Mouse (Mus musculus): ENCODE measurements at regions not wholly inside any gene's neighbourhood (a gene's known extent, or its start where the extent isn't known, plus 50 kb on each side); places are given as distances from the start of the nearest gene placed in this dataset.

DNA sequence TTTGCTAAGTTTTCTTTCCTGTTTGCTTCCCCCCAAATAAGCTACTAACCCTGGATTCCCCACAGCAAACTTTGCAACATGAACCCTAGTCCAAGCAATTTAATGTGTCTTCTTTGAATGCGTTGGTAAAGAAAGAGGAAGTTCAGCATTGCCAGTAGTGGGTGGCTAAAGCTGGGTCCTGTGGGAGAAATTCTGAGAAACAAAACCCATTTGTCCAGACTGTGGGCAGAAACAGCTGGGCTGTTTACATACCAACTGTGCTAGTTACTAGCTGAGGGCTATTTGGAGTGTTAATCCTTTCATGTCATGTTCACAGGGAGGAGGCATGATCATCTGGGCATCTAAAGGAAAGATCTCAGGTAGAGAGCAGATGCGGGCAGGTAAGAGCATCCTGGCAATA lies 51.8 kb upstream of the 1190002N15Rik start:
- no peak for ATAC-seq
- H3K9ac ChIP-seq (ENCODE audit: low read depth, low read length): no peak overlapping the region
- WGBS: 90% methylated on average over 2 of the region's 2 CpGs
- H3K9me3 ChIP-seq (ENCODE audit: control insufficient read depth): no peaks in the 10 kb centered on the region
- no peaks in the 10 kb centered on the region for H3K27me3 ChIP-seq (replicated peaks; ENCODE audit: control insufficient read depth, insufficient read depth, low read length)
- no peaks in the 10 kb centered on the region for H3K4me1 ChIP-seq (replicated peaks; ENCODE audit: control insufficient read depth, insufficient read depth, low read length)
- H3K4me3 ChIP-seq (ENCODE audit: low read depth, low read length): no peak overlapping the region
- H3K27ac ChIP-seq (ENCODE audit: low read depth, low read length): no peak overlapping the region
- H3K36me3 ChIP-seq (ENCODE audit: control insufficient read depth, insufficient read depth): no peaks in the 10 kb centered on the region
- no peak for TF ChIP-seq CTCF (IDR thresholded peaks at IDR 0.05; ENCODE audit: low read depth)
- H3K4me2 ChIP-seq (replicated peaks; ENCODE audit: low read depth): no peak overlapping the region

DNA sequence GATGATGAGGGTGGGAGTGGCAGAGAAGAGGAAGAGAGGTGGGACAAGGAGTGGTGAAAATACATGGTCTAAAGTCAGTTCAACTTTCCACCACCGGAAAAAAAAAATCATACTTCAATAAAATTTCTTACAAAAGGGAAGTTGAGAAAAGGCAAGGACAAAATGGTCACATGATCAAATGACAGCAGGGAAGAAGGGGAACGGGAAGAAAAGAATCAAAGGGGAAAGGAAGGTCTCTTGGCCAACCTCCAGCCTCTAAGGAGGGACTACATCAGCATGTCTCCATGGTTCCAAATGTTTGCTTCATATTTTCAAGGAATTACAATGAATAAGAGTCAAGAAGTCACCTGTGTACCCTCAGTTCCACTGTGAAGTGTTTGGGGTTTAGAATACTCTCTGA lies 64.7 kb upstream of the Slc9a9 start:
- Histone ChIP-seq H3K9ac (ENCODE audit: low read depth, low read length) (no peak overlapping the region), H3K9me3 (ENCODE audit: control insufficient read depth) (no peaks in the 10 kb centered on the region), H3K4me2 (replicated peaks; ENCODE audit: low read depth) (no peak overlapping the region), H3K4me3 (ENCODE audit: low read depth, low read length) (no peak overlapping the region), H3K27me3 (replicated peaks; ENCODE audit: control insufficient read depth, insufficient read depth, low read length) (no peaks in the 10 kb centered on the region), H3K4me1 (replicated peaks; ENCODE audit: control insufficient read depth, insufficient read depth, low read length) (no peaks in the 10 kb centered on the region), H3K36me3 (ENCODE audit: control insufficient read depth, insufficient read depth) (no peaks in the 10 kb centered on the region), H3K27ac (ENCODE audit: low read depth, low read length) (no peak overlapping the region)
- no peak for TF ChIP-seq CTCF (IDR thresholded peaks at IDR 0.05; ENCODE audit: low read depth)
- 83% methylated on average over 2 of the region's 2 CpGs for WGBS
- no peak for ATAC-seq

DNA sequence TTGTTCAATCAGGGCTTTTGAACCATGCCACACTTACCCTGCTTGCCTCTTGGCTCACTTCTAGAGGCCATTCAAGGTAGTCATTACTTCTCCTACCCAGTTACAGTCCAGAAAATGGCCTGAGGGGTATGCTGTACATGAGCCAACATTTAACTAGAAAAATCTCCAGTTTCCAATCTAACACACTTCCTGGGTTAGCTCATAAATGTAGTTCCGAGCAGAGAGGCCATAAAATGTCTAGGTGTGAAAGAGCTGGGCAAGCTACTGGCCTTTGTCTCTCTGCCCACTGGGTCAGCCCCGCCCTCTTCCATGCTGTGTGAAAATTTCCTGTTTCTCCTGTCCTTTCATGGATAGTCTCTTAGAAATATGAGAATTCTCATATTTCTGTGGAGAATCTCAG lies 63.3 kb upstream of the Slc9a9 start:
- no peak for TF ChIP-seq CTCF (IDR thresholded peaks at IDR 0.05; ENCODE audit: low read depth)
- no peak overlapping the region for H3K27ac ChIP-seq (ENCODE audit: low read depth, low read length)
- no peak overlapping the region for H3K4me2 ChIP-seq (replicated peaks; ENCODE audit: low read depth)
- ATAC-seq: peak; percentile 77
- H3K9ac ChIP-seq (ENCODE audit: low read depth, low read length): no peak overlapping the region
- H3K9me3 ChIP-seq (ENCODE audit: control insufficient read depth): no peaks in the 10 kb centered on the region
- H3K4me1 ChIP-seq (replicated peaks; ENCODE audit: control insufficient read depth, insufficient read depth, low read length): no peaks in the 10 kb centered on the region
- 39% methylated on average over 2 of the region's 2 CpGs for WGBS
- H3K4me3 ChIP-seq (ENCODE audit: low read depth, low read length): no peak overlapping the region
- no peaks in the 10 kb centered on the region for H3K27me3 ChIP-seq (replicated peaks; ENCODE audit: control insufficient read depth, insufficient read depth, low read length)
- no peaks in the 10 kb centered on the region for H3K36me3 ChIP-seq (ENCODE audit: control insufficient read depth, insufficient read depth)

GRCm38 (mm10) chr9:94607011-94607749 lies 62.5 kb upstream of the Slc9a9 start:
- no peak for TF ChIP-seq CTCF (IDR thresholded peaks at IDR 0.05; ENCODE audit: low read depth)
- no peak overlapping the region for H3K4me3 ChIP-seq (ENCODE audit: low read depth, low read length)
- H3K4me2 ChIP-seq (replicated peaks; ENCODE audit: low read depth): no peak overlapping the region
- no peak overlapping the region for H3K27ac ChIP-seq (ENCODE audit: low read depth, low read length)
- H3K4me1 ChIP-seq (replicated peaks; ENCODE audit: control insufficient read depth, insufficient read depth, low read length): no peaks in the 10 kb centered on the region
- ATAC-seq: no peak
- H3K27me3 ChIP-seq (replicated peaks; ENCODE audit: control insufficient read depth, insufficient read depth, low read length): no peaks in the 10 kb centered on the region
- no peaks in the 10 kb centered on the region for H3K36me3 ChIP-seq (ENCODE audit: control insufficient read depth, insufficient read depth)
- no peaks in the 10 kb centered on the region for H3K9me3 ChIP-seq (ENCODE audit: control insufficient read depth)
- 66% methylated on average over 13 of the region's 13 CpGs for WGBS
- no peak overlapping the region for H3K9ac ChIP-seq (ENCODE audit: low read depth, low read length)

GRCm38 (mm10) chr9:94607750-94608106 lies 62.0 kb upstream of the Slc9a9 start:
- no peak for TF ChIP-seq CTCF (IDR thresholded peaks at IDR 0.05; ENCODE audit: low read depth)
- H3K9ac ChIP-seq (ENCODE audit: low read depth, low read length): no peak overlapping the region
- H3K9me3 ChIP-seq (ENCODE audit: control insufficient read depth): no peaks in the 10 kb centered on the region
- 20% methylated on average over 2 of the region's 2 CpGs for whole genome bisulfite sequencing
- ATAC-seq: no peak
- H3K4me1 ChIP-seq (replicated peaks; ENCODE audit: control insufficient read depth, insufficient read depth, low read length): no peaks in the 10 kb centered on the region
- no peaks in the 10 kb centered on the region for H3K27me3 ChIP-seq (replicated peaks; ENCODE audit: control insufficient read depth, insufficient read depth, low read length)
- no peaks in the 10 kb centered on the region for H3K36me3 ChIP-seq (ENCODE audit: control insufficient read depth, insufficient read depth)
- H3K27ac ChIP-seq (ENCODE audit: low read depth, low read length): no peak overlapping the region
- no peak overlapping the region for H3K4me3 ChIP-seq (ENCODE audit: low read depth, low read length)
- H3K4me2 ChIP-seq (replicated peaks; ENCODE audit: low read depth): no peak overlapping the region

- WGBS: 78% methylated on average over 3 of the region's 3 CpGs
- ATAC-seq: no peak
These were observed 59.6 kb upstream of the Slc9a9 start for GRCm38 (mm10) chr9:94610101-94610500.

More at GRCm38 (mm10) chr9:94610101-94610500, 59.6 kb upstream of the Slc9a9 start:
- Histone ChIP-seq H3K9ac (ENCODE audit: low read depth, low read length) (no peak overlapping the region), H3K4me3 (ENCODE audit: low read depth, low read length) (no peak overlapping the region), H3K27ac (ENCODE audit: low read depth, low read length) (no peak overlapping the region), H3K9me3 (ENCODE audit: control insufficient read depth) (no peaks in the 10 kb centered on the region), H3K27me3 (replicated peaks; ENCODE audit: control insufficient read depth, insufficient read depth, low read length) (no peaks in the 10 kb centered on the region), H3K36me3 (ENCODE audit: control insufficient read depth, insufficient read depth) (no peaks in the 10 kb centered on the region), H3K4me1 (replicated peaks; ENCODE audit: control insufficient read depth, insufficient read depth, low read length) (no peaks in the 10 kb centered on the region), H3K4me2 (replicated peaks; ENCODE audit: low read depth) (no peak overlapping the region)
- no peak for TF ChIP-seq CTCF (IDR thresholded peaks at IDR 0.05; ENCODE audit: low read depth)

Measured in intestine, postnatal 0 days (tissue).